Mouse (Mus musculus) neural tube, embryonic 11.5 days (tissue): ENCODE measurements around the gene Cc2d2b. TPM values are rescaled to one million over a fixed set of nuclear protein-coding genes. Genes with fewer than 3 reads are reported as not detected.

ENCODE experiments used
- ATAC-seq: fragments of 200-750 bp; cut with Nextera tagmentation; 2 replicates; pipeline ENCODE4 v1.8.0; 2017; ENCODE audit warnings: moderate number of reproducible peaks, mild to moderate bottlenecking, moderate TSS enrichment, moderate library complexity; ENCODE audit not compliant: insufficient read depth, low FRiP score, low TSS enrichment
- DNase-seq: peaks from one replicate; pipeline ENCODE4 v3.0.0-alpha.2; 2015; ENCODE audit warnings: low spot score
- H3K27ac ChIP-seq: fragments of 300-500 bp; sonication (generic); 2 replicates; pipeline ENCODE4 v1.5.1; 2014; ENCODE audit warnings: low read depth, mild to moderate bottlenecking, low read length
- H3K27me3 ChIP-seq: fragments of 300-500 bp; sonication (generic); 2 replicates; pipeline ENCODE4 v1.6.1; 2014; ENCODE audit warnings: mild to moderate bottlenecking, low read length, mixed read lengths; ENCODE audit not compliant: control insufficient read depth, insufficient read depth
- H3K36me3 ChIP-seq: fragments of 300-500 bp; sonication (generic); 2 replicates; pipeline ENCODE4 v1.6.1; 2014; ENCODE audit warnings: mild to moderate bottlenecking, low read length, moderate library complexity, mixed read lengths; ENCODE audit not compliant: control insufficient read depth, insufficient read depth
- H3K4me1 ChIP-seq: fragments of 300-500 bp; sonication (generic); 2 replicates; pipeline ENCODE4 v1.6.1; 2014; ENCODE audit warnings: low read length, mixed read lengths; ENCODE audit not compliant: control insufficient read depth, insufficient read depth
- H3K4me2 ChIP-seq: fragments of 300-500 bp; sonication (generic); 2 replicates; pipeline ENCODE4 v1.6.1; 2014; ENCODE audit warnings: low read depth, mild to moderate bottlenecking, moderate library complexity
- H3K4me3 ChIP-seq: fragments of 300-500 bp; sonication (generic); 2 replicates; pipeline ENCODE4 v1.5.1; 2014; ENCODE audit warnings: low read depth, low read length
- H3K9ac ChIP-seq: fragments of 300-500 bp; sonication (generic); 2 replicates; pipeline ENCODE4 v1.6.1; 2014; ENCODE audit warnings: mild to moderate bottlenecking, low read length
- H3K9me3 ChIP-seq: fragments of 300-500 bp; sonication (generic); 2 replicates; pipeline ENCODE4 v1.6.1; 2016; ENCODE audit warnings: low read length; ENCODE audit not compliant: control insufficient read depth
- WGBS: fragments of 180-500 bp; shearing (Covaris S2); extraction: QIAGEN DNeasy Blood & Tissue Kit; methylation state at CpG from one replicate; pipeline ENCODE4 v1.1.7; 2014; 5-methylcytosine and 5-hydroxymethylcytosine counted together
- polyA plus RNA-seq: library from polyadenylated mRNA; unstranded; fragments of >200 nt; fragmentation: Nextera tagmentation; extraction: Ambion mirVana; gene quantifications from 2 replicates; pipeline ENCODE4 v1.2.1, GENCODE M21; 2014

Cc2d2b gene
- polyA plus RNA-seq, 1 experiment from 2014 or later: not detected

- DNase-seq: no peak
- 64% methylated on average over 7 of the region's 7 CpGs for WGBS
- H3K9me3 ChIP-seq: no peaks in the 10 kb centered on the region
These were observed 20.8 kb downstream of the Cc2d2b start for GRCm38 (mm10) chr19:40769341-40769770.

GRCm38 (mm10) chr19:40788004-40788714, 39.6 kb downstream of the Cc2d2b start:
- no peak overlapping the region for H3K4me2 ChIP-seq
- ATAC-seq (no peak), DNase-seq (no peak)
- no peak overlapping the region for H3K27ac ChIP-seq
- no peak overlapping the region for H3K9ac ChIP-seq
- H3K4me1 ChIP-seq: no peaks in the 10 kb centered on the region
- WGBS: 69% methylated on average over 15 of the region's 15 CpGs
- no peaks in the 10 kb centered on the region for H3K27me3 ChIP-seq
- H3K9me3 ChIP-seq: no peaks in the 10 kb centered on the region
- no peaks in the 10 kb centered on the region for H3K36me3 ChIP-seq
- H3K4me3 ChIP-seq: no peak overlapping the region

More at GRCm38 (mm10) chr19:40769341-40769770, 20.8 kb downstream of the Cc2d2b start:
- H3K36me3 ChIP-seq: no peaks in the 10 kb centered on the region
- no peak overlapping the region for H3K9ac ChIP-seq
- no peak overlapping the region for H3K27ac ChIP-seq
- H3K4me3 ChIP-seq: no peak overlapping the region
- H3K4me2 ChIP-seq: no peak overlapping the region
- ATAC-seq: no peak
- no peaks in the 10 kb centered on the region for H3K27me3 ChIP-seq
- H3K4me1 ChIP-seq: no peaks in the 10 kb centered on the region

GRCm38 (mm10) chr19:40788715-40789084, 40.1 kb downstream of the Cc2d2b start:
- Histone ChIP-seq H3K4me1 (no peaks in the 10 kb centered on the region), H3K27me3 (no peaks in the 10 kb centered on the region), H3K4me3 (no peak overlapping the region), H3K9ac (no peak overlapping the region), H3K36me3 (no peaks in the 10 kb centered on the region), H3K27ac (no peak overlapping the region), H3K4me2 (no peak overlapping the region), H3K9me3 (no peaks in the 10 kb centered on the region)
- ATAC-seq (no peak), DNase-seq (no peak)
- 88% methylated on average over 2 of the region's 2 CpGs for WGBS

- Histone ChIP-seq H3K4me1 (no peaks in the 10 kb centered on the region), H3K27me3 (no peaks in the 10 kb centered on the region), H3K9me3 (no peaks in the 10 kb centered on the region), H3K36me3 (no peaks in the 10 kb centered on the region), H3K4me3 (no peak overlapping the region), H3K9ac (no peak overlapping the region), H3K27ac (no peak overlapping the region), H3K4me2 (no peak overlapping the region)
- ATAC-seq (no peak), DNase-seq (no peak)
- WGBS: 43% methylated on average over 7 of the region's 7 CpGs
These were observed 56.7 kb downstream of the Cc2d2b start for GRCm38 (mm10) chr19:40805176-40805737.

GRCm38 (mm10) chr19:40809858-40810257, 61.3 kb downstream of the Cc2d2b start:
- no peak for ATAC-seq
- DNase-seq: no peak
- no peaks in the 10 kb centered on the region for H3K36me3 ChIP-seq
- H3K27ac ChIP-seq: no peak overlapping the region
- H3K4me1 ChIP-seq: no peaks in the 10 kb centered on the region
- H3K9me3 ChIP-seq: no peaks in the 10 kb centered on the region
- H3K9ac ChIP-seq: no peak overlapping the region
- no peak overlapping the region for H3K4me3 ChIP-seq
- no peaks in the 10 kb centered on the region for H3K27me3 ChIP-seq
- 68% methylated on average over 7 of the region's 7 CpGs for WGBS
- H3K4me2 ChIP-seq: no peak overlapping the region

- Histone ChIP-seq H3K4me3 (no peak overlapping the region), H3K36me3 (no peaks in the 10 kb centered on the region)
- WGBS: 85% methylated on average over 4 of the region's 4 CpGs
These were observed 63.3 kb downstream of the Cc2d2b start for GRCm38 (mm10) chr19:40811840-40812239.

GRCm38 (mm10) chr19:40812778-40813177, 64.2 kb downstream of the Cc2d2b start:
- H3K4me1 ChIP-seq: no peaks in the 10 kb centered on the region
- H3K27me3 ChIP-seq: no peaks in the 10 kb centered on the region
- WGBS: 77% methylated on average over 3 of the region's 3 CpGs
- DNase-seq: no peak
- H3K4me3 ChIP-seq: no peak overlapping the region
- H3K4me2 ChIP-seq: no peak overlapping the region
- ATAC-seq: no peak
- no peak overlapping the region for H3K9ac ChIP-seq
- H3K36me3 ChIP-seq: no peaks in the 10 kb centered on the region
- no peaks in the 10 kb centered on the region for H3K9me3 ChIP-seq
- H3K27ac ChIP-seq: no peak overlapping the region

More at GRCm38 (mm10) chr19:40811840-40812239, 63.3 kb downstream of the Cc2d2b start:
- Histone ChIP-seq H3K4me2 (no peak overlapping the region), H3K27ac (no peak overlapping the region), H3K9me3 (no peaks in the 10 kb centered on the region), H3K4me1 (no peaks in the 10 kb centered on the region), H3K9ac (no peak overlapping the region), H3K27me3 (no peaks in the 10 kb centered on the region)
- ATAC-seq: no peak
- no peak for DNase-seq

GRCm38 (mm10) chr19:40813385-40813784, 64.8 kb downstream of the Cc2d2b start:
- H3K4me2 ChIP-seq: no peak overlapping the region
- H3K4me3 ChIP-seq: no peak overlapping the region
- 79% methylated on average over 14 of the region's 14 CpGs for WGBS
- H3K27ac ChIP-seq: no peak overlapping the region
- no peak overlapping the region for H3K9ac ChIP-seq
- DNase-seq (no peak), ATAC-seq (no peak)
- no peaks in the 10 kb centered on the region for H3K27me3 ChIP-seq
- H3K36me3 ChIP-seq: no peaks in the 10 kb centered on the region
- H3K4me1 ChIP-seq: no peaks in the 10 kb centered on the region
- H3K9me3 ChIP-seq: no peaks in the 10 kb centered on the region

- Histone ChIP-seq H3K4me3 (no peak overlapping the region), H3K36me3 (no peaks in the 10 kb centered on the region), H3K4me2 (no peak overlapping the region), H3K4me1 (no peaks in the 10 kb centered on the region), H3K9me3 (no peaks in the 10 kb centered on the region), H3K27ac (no peak overlapping the region), H3K27me3 (no peaks in the 10 kb centered on the region), H3K9ac (no peak overlapping the region)
- 89% methylated on average over 7 of the region's 7 CpGs for WGBS
- ATAC-seq: no peak
- no peak for DNase-seq
These were observed 67.2 kb downstream of the Cc2d2b start for GRCm38 (mm10) chr19:40815645-40816183.
